Mouse (Mus musculus) thymus, postnatal 10 days (tissue): ENCODE data around the gene Hrh2.

Experiments
- DNase-seq, 2 experiments: peaks; one replicate each; pipeline ENCODE4 v3.0.0; 2021; ENCODE audit warnings: low spot score in 2 of 2

Gene Hrh2

GRCm38 (mm10) chr13:54263641-54264040 lies 71.7 kb downstream of the Hrh2 start:
- no peak for DNase-seq

- no peak for DNase-seq
Observed at GRCm38 (mm10) chr13:54266472-54266871, 74.5 kb downstream of the Hrh2 start.

- no peak for DNase-seq
Observed at GRCm38 (mm10) chr13:54269087-54269486, 77.2 kb downstream of the Hrh2 start.

- no peak for DNase-seq
Observed at GRCm38 (mm10) chr13:54269628-54270027, 77.7 kb downstream of the Hrh2 start.

- no peak for DNase-seq
Observed at GRCm38 (mm10) chr13:54272076-54272475, 80.1 kb downstream of the Hrh2 start.

- DNase-seq = no peak
Observed at GRCm38 (mm10) chr13:54277406-54277805, 85.5 kb downstream of the Hrh2 start.

- DNase-seq = no peak
Observed at GRCm38 (mm10) chr13:54280366-54280765, 88.4 kb downstream of the Hrh2 start.

GRCm38 (mm10) chr13:54281149-54281548 lies 89.2 kb downstream of the Hrh2 start:
- no peak for DNase-seq

GRCm38 (mm10) chr13:54281623-54282022 lies 89.7 kb downstream of the Hrh2 start:
- no peak for DNase-seq

- no peak for DNase-seq
Observed at GRCm38 (mm10) chr13:54282149-54282860, 90.4 kb downstream of the Hrh2 start.

- no peak for DNase-seq
Observed at GRCm38 (mm10) chr13:54282861-54283206, 90.9 kb downstream of the Hrh2 start.
